Mouse (Mus musculus) gastrocnemius, postnatal 25 days (tissue): ENCODE data around the gene Ust. TPM values are rescaled to one million over a fixed set of nuclear protein-coding genes. Genes with fewer than 3 reads are reported as not detected.
"Not testable (repeated sequence)": the region's sequence is repeated elsewhere in the genome, so short reads cannot be mapped to it uniquely, and the experiment has no call there.

ENCODE experiments used
- DNase-seq: peaks from one replicate; pipeline ENCODE4 v3.0.0; 2022
- long read RNA-seq, 2 experiments: library from polyadenylated mRNA; stranded (forward); transcript quantifications; one replicate each; pipeline ENCODE4 v2.0.0; 2021
- total RNA-seq, 2 experiments: library from RNA; stranded (reverse); gene quantifications; 1 replicate in 1 of 2; 2 replicates in 1 of 2; pipeline ENCODE4 v1.2.3; 2021

Ust gene
- total RNA-seq: 1 to 10 TPM; 1.5 to 2.3 TPM
- long read RNA-seq, experiment 1: 0 reads
- long read RNA-seq, experiment 2, full-length matches to known transcripts: 1 of 2 reads
- long read RNA-seq, experiment 2, partial matches to known transcripts: 0 of 2 reads
- long read RNA-seq, experiment 2, other reads (novel, unspliced or antisense): 1 of 2 reads

GRCm38 (mm10) chr10:8518141-8519013 lies at the start of gene Ust:
TSS of gene Ust (minus strand) at chr10:8518825.
- peak; percentile 89 for DNase-seq

- DNase-seq: no peak
These were observed 42.7 kb upstream of the Ust start for GRCm38 (mm10) chr10:8561366-8561765.

- DNase-seq: not testable (repeated sequence)
These were observed 40.9 kb upstream of the Ust start for GRCm38 (mm10) chr10:8559566-8559965.

- not testable (repeated sequence) for DNase-seq
These were observed 33.6 kb upstream of the Ust start for GRCm38 (mm10) chr10:8552239-8552638.

- DNase-seq: not testable (repeated sequence)
These were observed 33.0 kb upstream of the Ust start for GRCm38 (mm10) chr10:8551601-8552000.

- DNase-seq: no peak
These were observed 22.9 kb upstream of the Ust start for GRCm38 (mm10) chr10:8541514-8541913.

GRCm38 (mm10) chr10:8535445-8535844 lies 16.8 kb upstream of the Ust start:
- DNase-seq: no peak

GRCm38 (mm10) chr10:8531651-8532050 lies 13.0 kb upstream of the Ust start:
- DNase-seq: no peak

GRCm38 (mm10) chr10:8530505-8531051 lies 12.0 kb upstream of the Ust start:
- DNase-seq: no peak

- no peak for DNase-seq
These were observed 10.5 kb upstream of the Ust start for GRCm38 (mm10) chr10:8529173-8529572.

GRCm38 (mm10) chr10:8525354-8525753 lies 6.7 kb upstream of the Ust start:
- no peak for DNase-seq

- DNase-seq: no peak
These were observed 2.9 kb upstream of the Ust start for GRCm38 (mm10) chr10:8521536-8521935.

- DNase-seq: no peak
These were observed 2.3 kb upstream of the Ust start for GRCm38 (mm10) chr10:8520766-8521395.

- no peak for DNase-seq
These were observed 428 bp upstream of the Ust start for GRCm38 (mm10) chr10:8519014-8519491.

- no peak for DNase-seq
These were observed 959 bp downstream of the Ust start for GRCm38 (mm10) chr10:8517591-8518140.

- no peak for DNase-seq
These were observed 1.6 kb downstream of the Ust start for GRCm38 (mm10) chr10:8516916-8517524.

GRCm38 (mm10) chr10:8513690-8514089 lies 4.9 kb downstream of the Ust start:
- DNase-seq: no peak

- DNase-seq: no peak
These were observed 6.4 kb downstream of the Ust start for GRCm38 (mm10) chr10:8512222-8512621.

GRCm38 (mm10) chr10:8511760-8512159 lies 6.9 kb downstream of the Ust start:
- no peak for DNase-seq

- DNase-seq: no peak
These were observed 12.4 kb downstream of the Ust start for GRCm38 (mm10) chr10:8506247-8506573.

- no peak for DNase-seq
These were observed 13.0 kb downstream of the Ust start for GRCm38 (mm10) chr10:8505346-8506246.
